Mouse (Mus musculus) lung, postnatal 10 days (tissue): Measurements from ENCODE around the gene Flna.
A peak's percentile ranks its signal among the peaks of the same experiment; 100 is the strongest.
"Not testable (repeated sequence)": the region's sequence is repeated elsewhere in the genome, so short reads cannot be mapped to it uniquely, and the experiment has no call there.

Experiments used
- DNase-seq: peaks from one replicate; pipeline ENCODE4 v3.0.0; 2021

Flna gene

GRCm38 (mm10) chrX:74245687-74246086, 3.9 kb downstream of the Flna start:
- peak; percentile 92 for DNase-seq

- no peak for DNase-seq
Measured at GRCm38 (mm10) chrX:74245107-74245506, 4.5 kb downstream of the Flna start.

- peak; percentile 86 for DNase-seq
Measured at GRCm38 (mm10) chrX:74244614-74245083, 5.0 kb downstream of the Flna start.

- DNase-seq, result peak; percentile 46
Measured at GRCm38 (mm10) chrX:74243807-74244206, 5.8 kb downstream of the Flna start.

GRCm38 (mm10) chrX:74243396-74243795, 6.2 kb downstream of the Flna start:
- DNase-seq, result peak; percentile 59

- DNase-seq, result no peak
Measured at GRCm38 (mm10) chrX:74240332-74240731, 9.3 kb downstream of the Flna start.

GRCm38 (mm10) chrX:74233196-74233595, 16.4 kb downstream of the Flna start:
- no peak for DNase-seq

- no peak for DNase-seq
Measured at GRCm38 (mm10) chrX:74230038-74230437, 19.6 kb downstream of the Flna start.

- not testable (repeated sequence) for DNase-seq
Measured at GRCm38 (mm10) chrX:74220099-74220498, 29.5 kb downstream of the Flna start.

- DNase-seq, result peak; percentile 23
Measured at GRCm38 (mm10) chrX:74219449-74219848, 30.2 kb downstream of the Flna start.

GRCm38 (mm10) chrX:74218496-74218895, 31.1 kb downstream of the Flna start:
- DNase-seq, result peak; percentile 32

- no peak for DNase-seq
Measured at GRCm38 (mm10) chrX:74203556-74203955, 46.1 kb downstream of the Flna start.

GRCm38 (mm10) chrX:74176959-74177358, 72.7 kb downstream of the Flna start, which contains the start of gene Tktl1:
TSS of gene Tktl1 (plus strand) at chrX:74177259.
- DNase-seq, result no peak
